Mouse (Mus musculus) G1E (cell line): Measurements from ENCODE around the gene Arhgap10.

Experiments used
- CTCF ChIP-seq: IDR thresholded peaks from 2 replicates; pipeline ENCODE4 v1.5.1; 2012; ENCODE audit warnings: low read depth, low read length, inconsistent platforms, mixed read lengths
- GATA1 ChIP-seq: IDR thresholded peaks from 2 replicates; pipeline ENCODE4 v1.6.1; 2012; ENCODE audit warnings: borderline replicate concordance, low read length, inconsistent platforms, mixed read lengths
- TAL1 ChIP-seq: conservative IDR thresholded peaks from 2 replicates; pipeline ENCODE4 v1.6.1; 2012; ENCODE audit warnings: low read depth, low read length, inconsistent platforms, mixed read lengths

- TF ChIP-seq CTCF (peak; percentile 68), GATA1 (no peak), TAL1 (no peak)
Measured at GRCm38 (mm10) chr8:77379300-77379699, 138.5 kb downstream of the Arhgap10 start.
